Mouse (Mus musculus) megakaryocyte, adult 5-6 weeks (primary cell): ENCODE data around the gene Acta2. TPM values are rescaled to one million over a fixed set of nuclear protein-coding genes. Genes with fewer than 3 reads are reported as not detected.
A peak's percentile ranks its signal among the peaks of the same experiment; 100 is the strongest.

Experiments used
- ATAC-seq: 2 replicates; pipeline ENCODE4 v1.8.0; 2016; ENCODE audit warnings: mild to moderate bottlenecking, inconsistent platforms; ENCODE audit not compliant: poor library complexity, severe bottlenecking
- total RNA-seq, 2 experiments: library from RNA; stranded (forward) in 1 of 2; stranded (reverse) in 1 of 2; fragments of 153-499, 151-499 nt in 1 of 2; fragments of 221-1000, 200-1000 nt in 1 of 2; gene quantifications; 2 replicates each; pipeline versions ENCODE4 v1.2.3 to v1.2.4; 2015 to 2017

Gene Acta2
- total RNA-seq (2015) (5.4 and 6.4 TPM in 2 replicates), total RNA-seq (2017) (3.7 and 4.7 TPM in 2 replicates)

GRCm38 (mm10) chr19:34254880-34255681, at the start of gene Acta2:
TSS of gene Acta2 (minus strand) at chr19:34255590.
- 0 out of 2 replicates have a peak, but pooled peaks have one; percentile 13 for ATAC-seq

- ATAC-seq: no peak
Measured at GRCm38 (mm10) chr19:34304917-34305316, 49.5 kb upstream of the Acta2 start.

GRCm38 (mm10) chr19:34300430-34300829, 45.0 kb upstream of the Acta2 start:
- ATAC-seq: no peak

DNA sequence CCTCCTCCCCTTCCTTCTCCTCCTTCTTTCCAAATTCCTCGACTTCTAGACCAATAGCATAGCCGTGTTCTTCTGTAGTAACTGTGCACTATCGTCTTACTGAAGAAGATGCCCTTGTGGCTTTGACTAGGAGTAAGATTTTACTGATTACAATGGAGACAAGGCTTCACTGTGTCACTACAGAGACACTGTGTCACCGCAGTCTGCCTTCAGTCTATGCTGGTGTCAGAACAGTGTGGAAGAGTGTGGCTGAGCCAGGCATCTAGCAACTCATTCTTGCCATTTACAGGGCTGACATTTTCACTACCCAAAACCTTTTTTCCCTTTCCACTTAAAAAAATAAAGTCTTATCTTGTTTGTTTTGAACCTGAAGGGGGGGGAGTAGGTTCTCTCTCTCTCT, 43.8 kb upstream of the Acta2 start:
- ATAC-seq: no peak

GRCm38 (mm10) chr19:34298531-34298930, 43.1 kb upstream of the Acta2 start:
- ATAC-seq: no peak

DNA sequence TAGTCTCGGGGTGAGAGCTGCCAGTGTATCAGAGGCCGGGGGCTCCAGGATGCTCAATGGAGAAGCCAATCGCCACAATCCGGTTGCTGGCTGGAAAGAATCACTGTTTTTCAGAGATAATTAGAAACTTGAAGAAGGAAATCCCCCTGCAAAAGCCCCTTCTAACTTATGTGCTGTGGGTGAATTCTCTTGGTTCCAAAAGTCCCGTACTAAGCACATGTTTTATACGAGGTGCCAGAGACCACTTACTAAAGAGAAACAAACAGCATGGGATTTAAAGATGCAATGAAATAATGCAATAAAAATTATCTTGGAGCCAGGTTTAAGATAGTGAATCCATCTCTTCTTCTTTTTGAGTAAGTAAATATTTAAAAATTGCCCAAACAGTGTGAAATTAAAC, 40.1 kb upstream of the Acta2 start:
- no peak for ATAC-seq

DNA sequence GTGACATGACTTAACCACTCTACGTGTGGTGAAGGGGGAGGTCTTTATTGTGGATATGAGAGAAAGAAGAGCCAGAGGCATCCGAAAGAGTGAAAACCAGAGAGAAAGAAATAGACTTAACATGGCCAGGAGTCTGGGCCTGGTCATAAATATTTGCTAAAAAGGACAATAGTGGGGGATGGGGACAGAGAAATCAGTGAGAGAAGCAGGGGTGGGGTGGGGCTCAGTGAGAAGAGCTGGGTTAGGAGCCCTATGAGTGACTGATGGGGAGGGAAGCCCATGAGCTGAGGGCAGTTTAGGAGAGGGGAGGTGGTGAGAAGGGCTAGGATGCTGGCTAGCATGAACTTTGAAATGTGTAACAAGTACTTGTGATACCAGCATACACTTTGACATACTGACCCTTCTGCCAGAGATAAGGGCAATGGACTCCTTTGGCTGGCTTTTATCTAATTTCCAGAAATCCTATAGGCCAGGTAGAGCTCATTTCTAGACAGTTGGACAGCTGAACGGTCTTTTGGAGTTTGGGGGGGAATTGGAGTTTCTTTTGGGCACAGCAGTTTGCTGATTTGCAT, 38.1 kb upstream of the Acta2 start:
- ATAC-seq: no peak

- ATAC-seq: no peak
Measured at GRCm38 (mm10) chr19:34292701-34293100, 37.3 kb upstream of the Acta2 start.

GRCm38 (mm10) chr19:34291956-34292355, 36.6 kb upstream of the Acta2 start:
- no peak for ATAC-seq

DNA sequence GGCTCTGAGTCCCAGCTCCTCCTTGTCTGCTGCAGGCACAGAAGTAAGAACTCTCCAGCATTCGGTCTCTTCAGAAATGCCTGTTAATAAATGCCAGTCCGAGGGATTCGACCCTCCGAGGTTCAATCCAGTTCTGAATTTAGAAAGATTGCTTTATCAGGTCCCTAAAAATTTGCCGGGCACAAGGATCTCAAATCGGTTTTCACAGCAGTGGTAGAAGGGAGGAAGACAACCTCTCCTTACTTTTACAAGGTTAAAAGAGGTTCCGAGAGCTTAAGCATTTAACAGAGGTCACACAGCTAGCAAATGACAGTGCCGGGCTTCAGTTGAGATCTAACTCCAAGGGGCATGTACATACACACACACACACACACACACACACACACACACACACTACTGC, 36.0 kb upstream of the Acta2 start:
- no peak for ATAC-seq

DNA sequence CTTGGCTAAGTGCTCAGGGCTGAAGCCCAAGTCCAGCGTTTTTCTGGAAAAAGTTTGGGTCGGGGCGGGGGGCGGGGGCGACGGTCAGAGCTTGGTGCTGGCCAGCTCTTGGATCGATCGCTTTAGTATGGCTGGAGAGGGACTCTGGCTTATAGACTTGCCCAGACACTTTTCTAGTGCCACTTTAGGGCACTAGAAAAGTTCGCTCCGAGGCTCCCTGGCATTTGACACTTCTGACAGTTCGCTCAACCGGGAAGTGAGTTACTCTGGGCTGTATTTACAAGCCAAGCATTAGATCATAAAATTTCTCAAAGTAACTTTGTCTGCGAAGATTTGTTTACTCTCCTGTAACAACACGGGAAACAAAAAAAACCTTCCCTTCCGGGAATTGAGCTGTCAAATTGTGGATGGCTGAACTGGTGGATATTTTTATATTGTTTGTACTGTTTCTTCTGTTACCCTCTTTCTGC, 35.5 kb upstream of the Acta2 start:
- peak; percentile 20; the same call in 1 of the 2 replicates for ATAC-seq

GRCm38 (mm10) chr19:34289948-34290789, 34.8 kb upstream of the Acta2 start, which contains the start of gene Fas:
TSS of gene Fas (plus strand) at chr19:34290666.
- ATAC-seq: peak; percentile 96

- ATAC-seq: no peak
Measured at GRCm38 (mm10) chr19:34288696-34289095, 33.3 kb upstream of the Acta2 start.

- ATAC-seq: no peak
Measured at GRCm38 (mm10) chr19:34287656-34288415, 32.4 kb upstream of the Acta2 start.

DNA sequence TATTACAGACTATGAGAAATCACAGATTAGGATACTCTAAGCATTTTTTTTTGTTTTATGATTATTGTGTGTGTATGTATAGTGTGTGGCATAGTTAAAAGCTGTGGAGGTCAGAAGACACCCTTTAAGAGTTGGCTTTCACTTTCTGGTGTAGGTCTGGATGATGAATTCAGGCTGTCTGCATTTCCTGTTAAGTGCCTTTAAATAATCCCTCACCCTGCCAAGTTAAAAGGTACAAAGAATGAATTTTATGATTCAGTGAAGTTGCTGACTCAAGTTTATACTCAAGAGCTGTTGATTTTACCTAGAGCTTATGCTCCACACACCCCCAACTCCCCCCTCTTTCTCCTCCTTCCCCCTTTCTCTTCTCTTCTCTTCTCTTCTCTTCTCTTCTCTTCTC, 31.8 kb upstream of the Acta2 start:
- ATAC-seq: no peak

DNA sequence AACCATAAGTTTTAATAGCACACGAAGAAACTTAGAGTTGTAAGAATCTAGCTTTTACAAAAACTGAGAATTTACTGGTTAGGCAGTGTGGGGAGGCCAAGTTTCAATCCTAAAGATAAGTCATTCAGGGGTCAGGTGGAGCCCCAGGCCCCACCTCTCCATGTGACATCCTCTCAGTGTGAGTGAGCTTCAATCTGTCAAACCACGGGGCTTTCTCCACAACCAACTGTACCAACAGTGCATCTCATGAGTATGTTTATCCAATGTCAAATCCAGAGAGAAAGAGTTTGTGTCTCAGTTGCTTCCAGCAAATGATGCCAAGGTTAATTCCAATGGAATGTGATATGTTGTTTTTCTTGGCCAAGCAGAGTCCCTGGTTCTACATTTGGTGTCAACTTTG, 29.4 kb upstream of the Acta2 start:
- ATAC-seq: no peak

GRCm38 (mm10) chr19:34284383-34284782, 29.0 kb upstream of the Acta2 start:
- ATAC-seq: peak; percentile 72

DNA sequence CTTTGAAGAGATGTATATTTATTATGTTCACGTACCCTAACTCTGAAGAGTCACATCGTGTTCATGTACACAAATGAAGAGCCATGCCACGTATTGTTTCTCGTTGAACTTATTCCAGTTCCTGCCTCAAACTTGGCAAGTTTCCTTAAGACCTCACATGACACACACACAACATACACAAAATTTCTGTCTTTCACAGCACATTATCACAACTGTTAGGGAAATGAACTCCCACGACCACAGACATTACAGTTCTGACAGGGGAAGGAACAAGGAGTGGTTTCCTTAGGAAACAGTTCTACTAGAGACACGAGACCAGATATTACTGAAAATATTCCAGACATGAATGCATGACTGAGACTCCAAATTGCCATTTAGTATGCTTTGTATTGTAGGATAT, 28.2 kb upstream of the Acta2 start:
- no peak for ATAC-seq

DNA sequence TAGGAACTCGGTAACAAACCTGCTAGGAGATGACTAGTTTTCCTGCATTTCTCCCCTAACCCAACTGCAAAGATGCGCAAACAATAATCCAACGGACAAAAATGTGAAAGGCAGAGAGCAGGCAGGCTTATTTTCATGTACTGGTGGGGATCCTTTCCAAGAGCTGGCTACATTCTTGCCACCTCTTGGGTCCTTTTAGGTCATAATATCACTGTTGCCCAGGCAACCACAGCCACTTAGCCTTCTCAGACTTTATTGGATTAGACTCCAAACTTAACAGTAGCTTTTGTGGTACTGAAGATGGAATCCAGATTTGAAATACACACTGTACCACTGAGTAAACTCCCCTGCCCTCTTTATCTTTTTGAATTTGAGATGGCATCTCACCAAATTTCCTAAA, 22.7 kb upstream of the Acta2 start:
- ATAC-seq: no peak

DNA sequence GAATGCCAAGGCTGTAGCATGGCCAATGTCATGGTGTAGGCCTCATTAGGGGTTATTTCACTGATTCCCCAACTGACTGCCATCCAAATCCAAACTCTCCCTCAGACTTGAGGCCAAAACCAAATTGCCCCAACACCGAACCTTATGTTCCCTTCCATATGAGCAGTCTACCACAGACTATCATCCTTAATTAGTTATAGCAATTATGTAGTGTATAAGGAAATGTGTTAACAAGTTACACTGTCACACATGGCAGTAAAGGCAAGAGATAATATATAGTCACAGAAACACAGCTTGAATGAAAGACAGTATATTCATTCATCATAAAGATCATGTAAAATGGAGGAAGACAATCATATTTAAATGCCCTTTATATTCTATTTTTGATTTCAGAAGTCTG, 17.7 kb upstream of the Acta2 start:
- no peak for ATAC-seq
